Mouse (Mus musculus) embryonic facial prominence, embryonic 14.5 days (tissue): Measurements from ENCODE around the gene Olfr770. TPM values are rescaled to one million over a fixed set of nuclear protein-coding genes. Genes with fewer than 3 reads are reported as not detected.
"Not testable (repeated sequence)": the region's sequence is repeated elsewhere in the genome, so short reads cannot be mapped to it uniquely, and the experiment has no call there.

Experiments
- ATAC-seq: fragments of 200-750 bp; cut with Nextera tagmentation; 2 replicates; pipeline ENCODE4 v1.8.0; 2017; ENCODE audit warnings: low read depth, moderate number of reproducible peaks, moderate TSS enrichment
- DNase-seq: peaks from one replicate; pipeline ENCODE4 v3.0.0-alpha.2; 2015; ENCODE audit warnings: low spot score
- H3K27ac ChIP-seq: fragments of 300-500 bp; sonication (generic); replicated peaks from 2 replicates; pipeline ENCODE4 v1.5.1; 2014; ENCODE audit warnings: low read depth, mild to moderate bottlenecking, low read length, moderate library complexity
- H3K27me3 ChIP-seq: fragments of 300-500 bp; sonication (generic); replicated peaks from 2 replicates; pipeline ENCODE4 v1.6.1; 2014; ENCODE audit warnings: low read length; ENCODE audit not compliant: control insufficient read depth, insufficient read depth
- H3K36me3 ChIP-seq: fragments of 300-500 bp; sonication (generic); 2 replicates; pipeline ENCODE4 v1.6.1; 2014; ENCODE audit warnings: low read length, mixed read lengths; ENCODE audit not compliant: control insufficient read depth, insufficient read depth
- H3K4me1 ChIP-seq: fragments of 300-500 bp; sonication (generic); 2 replicates; pipeline ENCODE4 v1.6.1; 2014; ENCODE audit warnings: antibody characterized with exemption, low read length; ENCODE audit not compliant: control insufficient read depth, insufficient read depth
- H3K4me2 ChIP-seq: fragments of 300-500 bp; sonication (generic); 2 replicates; pipeline ENCODE4 v1.6.1; 2014; ENCODE audit warnings: low read depth, mild to moderate bottlenecking, low read length, moderate library complexity, mixed read lengths
- H3K4me3 ChIP-seq: fragments of 300-500 bp; sonication (generic); 2 replicates; pipeline ENCODE4 v1.5.1; 2014; ENCODE audit warnings: low read depth, mild to moderate bottlenecking, low read length
- H3K9ac ChIP-seq: fragments of 300-500 bp; sonication (generic); 2 replicates; pipeline ENCODE4 v1.6.1; 2014; ENCODE audit warnings: low read depth, mild to moderate bottlenecking, low read length, moderate library complexity, mixed read lengths
- H3K9me3 ChIP-seq: fragments of 300-500 bp; sonication (generic); 2 replicates; pipeline ENCODE4 v1.6.1; 2016; ENCODE audit warnings: low read length; ENCODE audit not compliant: control insufficient read depth
- WGBS: fragments of 180-500 bp; shearing (Covaris S2); extraction: QIAGEN DNeasy Blood & Tissue Kit; methylation state at CpG from one replicate; pipeline ENCODE4 v1.1.7; 2014; 5-methylcytosine and 5-hydroxymethylcytosine counted together
- polyA plus RNA-seq: library from polyadenylated mRNA; unstranded; fragments of >200 nt; fragmentation: Nextera tagmentation; extraction: Ambion mirVana; gene quantifications from 2 replicates; pipeline ENCODE4 v1.2.1, GENCODE M21; 2014

Gene Olfr770
- polyA plus RNA-seq: not detected in 2 replicates

DNA sequence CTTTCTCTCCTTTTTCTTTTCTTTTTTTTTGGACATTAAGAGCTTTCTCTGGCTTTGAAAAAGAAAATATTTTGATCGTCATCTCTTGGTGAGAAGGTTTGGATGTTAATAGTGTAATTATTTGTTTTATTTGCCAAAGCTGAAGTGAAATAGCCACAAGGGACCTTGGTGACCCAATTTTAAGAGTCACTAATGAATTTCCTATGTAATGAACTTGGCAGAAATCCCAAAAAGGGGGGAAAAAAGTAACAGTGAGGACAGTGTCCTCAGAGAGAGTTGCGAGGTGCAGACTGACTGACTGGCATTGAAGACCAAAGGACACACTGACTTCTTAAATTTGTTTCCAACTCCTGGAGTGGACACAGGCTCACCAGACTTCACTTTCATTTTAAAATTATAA lies at the start of gene Olfr770:
Olfr770 (minus strand) TSS at position 101 of the 400 bp plus-strand sequence.
- no peak for ATAC-seq
- H3K9me3 ChIP-seq: no peaks in the 10 kb centered on the region
- H3K36me3 ChIP-seq: no peaks in the 10 kb centered on the region
- H3K4me3 ChIP-seq: no peak within 1 kb of the TSS
- WGBS: 80% methylated on average over 2 of the region's 2 CpGs
- no peak for DNase-seq
- no peak within 1 kb of the TSS for H3K9ac ChIP-seq
- H3K27ac ChIP-seq: no peak within 1 kb of the TSS
- H3K4me1 ChIP-seq: no peaks in the 10 kb centered on the region
- H3K4me2 ChIP-seq: no peak within 1 kb of the TSS
- no peaks in the 10 kb centered on the region for H3K27me3 ChIP-seq

DNA sequence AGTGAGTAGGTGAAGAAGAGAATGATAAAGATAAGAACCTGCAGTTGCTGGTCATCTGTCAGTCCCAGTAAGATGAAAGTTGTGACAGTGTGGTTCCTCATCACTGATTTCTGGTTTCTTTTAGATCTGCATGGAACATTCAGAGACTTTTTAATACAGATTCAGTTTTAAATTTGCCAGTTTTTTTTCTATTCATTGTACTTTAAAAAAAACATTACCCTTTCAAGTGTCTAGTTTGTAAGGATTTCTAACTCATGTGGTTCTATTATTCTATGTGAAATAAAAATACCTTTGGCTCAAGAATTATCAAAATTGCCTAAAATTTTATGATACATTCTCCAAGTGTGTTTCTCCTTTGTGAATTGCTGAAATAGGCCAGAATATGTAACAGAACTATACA lies 48.5 kb upstream of the Olfr770 start, which contains the start of gene Olfr773:
Olfr773 (minus strand) TSS at position 101 of the 400 bp plus-strand sequence.
- H3K4me1 ChIP-seq, H3K27ac ChIP-seq, H3K9me3 ChIP-seq, ATAC-seq, H3K9ac ChIP-seq, H3K4me3 ChIP-seq, DNase-seq, H3K27me3 ChIP-seq, H3K36me3 ChIP-seq, H3K4me2 ChIP-seq: not testable (repeated sequence)

DNA sequence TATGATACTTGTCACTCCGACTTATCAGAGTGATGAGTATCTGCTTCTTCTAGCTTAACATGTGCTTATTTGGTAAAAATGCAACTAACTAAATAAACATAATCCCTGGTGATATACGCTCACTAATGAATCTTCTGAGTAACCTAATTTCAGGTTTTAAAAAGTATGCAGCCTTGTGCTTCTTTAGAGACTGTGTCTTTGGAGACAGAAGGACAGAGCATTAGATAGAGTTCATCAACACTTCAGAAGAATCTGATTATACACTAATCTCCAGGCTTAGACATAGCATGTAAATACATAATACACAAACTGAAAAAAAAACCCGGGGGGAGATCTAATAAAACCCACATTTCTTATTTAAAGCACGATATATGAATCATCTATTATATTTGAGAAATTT lies 39.0 kb upstream of the Olfr770 start, which contains the start of gene Olfr772:
Olfr772 (minus strand) TSS at position 101 of the 400 bp plus-strand sequence.
- not testable (repeated sequence) for H3K4me1 ChIP-seq, H3K36me3 ChIP-seq, DNase-seq, H3K4me3 ChIP-seq, H3K4me2 ChIP-seq, H3K9ac ChIP-seq, H3K27ac ChIP-seq, H3K9me3 ChIP-seq, H3K27me3 ChIP-seq, ATAC-seq
- 88% methylated on average over 3 of the region's 4 CpGs for WGBS

DNA sequence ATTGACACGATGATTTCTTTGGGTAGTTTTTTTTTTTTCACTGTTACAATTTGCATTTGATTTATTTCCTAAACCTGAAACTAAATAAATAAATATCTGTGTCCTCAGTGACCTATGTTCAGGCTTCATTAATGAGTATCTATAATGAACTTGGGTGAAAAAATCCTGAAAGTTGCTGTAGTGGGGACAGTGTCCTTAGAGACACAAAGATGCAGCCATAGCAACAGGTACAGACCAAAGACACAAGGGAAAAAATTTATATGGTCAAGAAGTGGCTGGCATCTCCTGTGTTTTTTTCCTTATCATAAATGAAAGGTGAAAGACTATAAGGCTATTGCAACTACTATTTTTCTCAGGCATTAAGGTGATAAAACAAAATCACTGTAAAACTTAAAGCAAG lies 25.9 kb upstream of the Olfr770 start, which contains the start of gene Olfr771:
Olfr771 (minus strand) TSS at position 101 of the 400 bp plus-strand sequence.
- Histone ChIP-seq H3K9ac (no peak within 1 kb of the TSS), H3K27me3 (no peaks in the 10 kb centered on the region), H3K4me2 (no peak within 1 kb of the TSS), H3K4me1 (no peaks in the 10 kb centered on the region), H3K27ac (no peak within 1 kb of the TSS), H3K4me3 (no peak within 1 kb of the TSS), H3K36me3 (no peaks in the 10 kb centered on the region), H3K9me3 (no peaks in the 10 kb centered on the region)
- WGBS: 69% methylated on average over 1 of the region's 1 CpGs
- ATAC-seq (no peak), DNase-seq (no peak)

DNA sequence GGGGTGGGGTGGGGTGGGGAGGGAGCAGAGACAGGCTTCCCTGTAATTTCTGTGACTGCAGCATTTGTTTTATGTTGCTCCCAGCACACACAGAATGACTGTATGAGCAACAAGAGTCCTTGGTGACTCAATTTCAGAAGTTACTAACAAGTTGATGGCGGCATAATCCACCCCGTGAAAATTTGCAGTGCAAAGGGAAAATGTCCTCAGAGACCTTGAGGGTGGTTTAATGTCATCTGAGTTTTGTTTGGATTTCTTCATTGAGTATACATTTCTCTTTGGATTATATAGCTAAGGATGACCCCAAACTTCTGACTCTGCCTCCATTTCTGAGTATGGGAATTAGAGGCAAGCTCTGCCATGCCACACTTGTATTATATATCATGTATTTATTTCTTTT lies 21.0 kb downstream of the Olfr770 start, which contains the start of gene Olfr769:
Olfr769 (minus strand) TSS at position 101 of the 400 bp plus-strand sequence.
- no peak within 1 kb of the TSS for H3K4me3 ChIP-seq
- WGBS: 72% methylated on average over 2 of the region's 2 CpGs
- no peaks in the 10 kb centered on the region for H3K27me3 ChIP-seq
- H3K36me3 ChIP-seq: no peaks in the 10 kb centered on the region
- H3K4me2 ChIP-seq: no peak within 1 kb of the TSS
- H3K27ac ChIP-seq: no peak within 1 kb of the TSS
- no peaks in the 10 kb centered on the region for H3K9me3 ChIP-seq
- ATAC-seq (no peak), DNase-seq (no peak)
- H3K9ac ChIP-seq: no peak within 1 kb of the TSS
- H3K4me1 ChIP-seq: no peaks in the 10 kb centered on the region

DNA sequence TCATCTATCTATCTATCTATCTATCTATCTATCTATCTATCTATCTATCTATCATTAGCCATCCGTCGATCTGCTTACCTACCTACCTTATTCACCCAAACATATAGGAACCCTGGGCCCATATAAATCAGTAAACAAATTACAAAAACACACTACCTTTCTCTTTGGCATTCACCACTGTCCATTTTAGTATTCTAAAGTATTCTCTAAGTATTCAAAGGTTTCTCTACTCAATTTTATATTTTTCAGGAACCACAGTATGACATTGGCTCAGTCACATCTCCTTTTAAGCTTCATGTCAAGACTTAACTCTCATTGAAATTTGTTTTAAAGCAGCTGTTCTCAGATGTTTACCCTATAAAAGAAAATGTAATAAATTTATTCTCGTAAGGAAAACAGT lies 23.7 kb downstream of the Olfr770 start:
- WGBS: 89% methylated on average over 3 of the region's 3 CpGs
- H3K9ac ChIP-seq: no peak overlapping the region
- DNase-seq: no peak
- no peak for ATAC-seq
- no peaks in the 10 kb centered on the region for H3K27me3 ChIP-seq
- H3K9me3 ChIP-seq: no peaks in the 10 kb centered on the region
- H3K36me3 ChIP-seq: no peaks in the 10 kb centered on the region
- no peak overlapping the region for H3K27ac ChIP-seq
- H3K4me1 ChIP-seq: no peaks in the 10 kb centered on the region
- H3K4me2 ChIP-seq: no peak overlapping the region
- H3K4me3 ChIP-seq: no peak overlapping the region

DNA sequence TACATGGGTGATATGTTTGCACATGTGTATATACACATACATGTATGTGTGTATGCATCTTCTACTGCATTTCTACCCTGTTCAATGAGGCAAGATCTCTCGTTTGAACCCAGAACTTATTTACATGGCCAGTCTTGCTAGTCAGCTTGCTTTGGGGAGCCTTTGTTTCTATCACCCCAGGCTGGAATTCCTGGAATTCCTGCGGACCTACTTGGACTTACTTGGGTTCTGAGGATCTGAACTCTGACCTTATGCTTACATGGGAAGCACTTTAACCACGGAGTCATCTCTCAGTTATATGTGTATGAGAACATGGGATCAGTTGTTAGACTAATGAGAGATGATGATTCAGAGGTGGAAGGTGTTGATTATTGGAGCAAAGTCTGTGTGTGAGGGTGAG lies 37.6 kb downstream of the Olfr770 start:
- no peak overlapping the region for H3K4me3 ChIP-seq
- no peak overlapping the region for H3K4me2 ChIP-seq
- H3K4me1 ChIP-seq: no peaks in the 10 kb centered on the region
- DNase-seq (no peak), ATAC-seq (no peak)
- 29% methylated on average over 3 of the region's 3 CpGs for WGBS
- H3K27me3 ChIP-seq: no peaks in the 10 kb centered on the region
- no peaks in the 10 kb centered on the region for H3K9me3 ChIP-seq
- no peak overlapping the region for H3K9ac ChIP-seq
- H3K27ac ChIP-seq: no peak overlapping the region
- no peaks in the 10 kb centered on the region for H3K36me3 ChIP-seq

DNA sequence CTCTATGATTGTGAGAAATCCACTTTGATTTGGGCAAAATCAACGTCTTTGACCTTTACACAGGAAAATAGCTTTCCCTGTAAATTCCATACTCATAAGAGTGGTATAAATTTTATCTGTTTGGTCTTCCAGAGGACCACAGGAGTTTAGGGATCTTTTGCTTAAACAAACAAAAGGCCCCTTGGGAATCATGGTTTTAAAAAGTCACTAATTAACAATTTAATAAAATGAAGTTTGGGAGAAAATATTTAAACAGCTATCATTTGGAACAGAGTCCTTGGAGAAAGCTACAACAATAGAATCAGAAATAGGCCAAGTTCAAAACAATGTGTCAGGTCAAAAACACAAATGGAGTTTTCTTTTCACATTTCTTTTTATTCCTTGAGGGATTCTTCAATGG lies 39.5 kb downstream of the Olfr770 start, which contains the start of gene Olfr768:
Olfr768 (minus strand) TSS at position 101 of the 400 bp plus-strand sequence.
- ATAC-seq (no peak), DNase-seq (no peak)
- Histone ChIP-seq H3K36me3 (no peaks in the 10 kb centered on the region), H3K9me3 (no peaks in the 10 kb centered on the region), H3K27me3 (no peaks in the 10 kb centered on the region), H3K4me1 (no peaks in the 10 kb centered on the region), H3K9ac (no peak within 1 kb of the TSS), H3K27ac (no peak within 1 kb of the TSS), H3K4me2 (no peak within 1 kb of the TSS), H3K4me3 (no peak within 1 kb of the TSS)
- 67% methylated on average over 1 of the region's 1 CpGs for WGBS

DNA sequence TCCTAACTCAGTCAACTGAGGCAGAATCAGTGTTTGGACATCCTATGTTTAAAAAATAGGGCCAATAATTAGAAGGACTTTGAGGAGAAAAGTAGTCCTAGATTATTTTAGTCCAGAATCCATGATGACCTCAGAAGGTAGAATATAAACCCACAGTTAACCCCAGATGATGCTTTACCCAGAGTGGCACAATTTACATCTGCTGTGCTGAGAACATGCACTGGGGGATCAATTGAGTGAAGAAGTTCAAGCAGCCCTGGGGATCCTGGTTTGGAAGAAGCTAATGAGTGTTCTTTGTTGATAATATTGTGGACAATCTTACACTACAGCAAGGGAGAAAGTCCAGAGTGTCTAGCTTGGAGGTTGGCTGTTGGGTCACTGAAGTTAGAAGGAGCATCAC lies 56.0 kb downstream of the Olfr770 start, which contains the start of gene Olfr767:
Olfr767 (minus strand) TSS at position 101 of the 400 bp plus-strand sequence.
- H3K27ac ChIP-seq, H3K4me1 ChIP-seq, H3K27me3 ChIP-seq, ATAC-seq, H3K9me3 ChIP-seq, H3K4me3 ChIP-seq, H3K4me2 ChIP-seq, H3K9ac ChIP-seq, DNase-seq, H3K36me3 ChIP-seq: not testable (repeated sequence)
